Mouse (Mus musculus) v-Abl transformed pro-B cells (cell line): Measurements from ENCODE around the gene Ajap1.

ENCODE experiments used
- in situ Hi-C, 2 experiments: fragments of 400-800 bp; cut with MboI; formaldehyde crosslinking; loops; one replicate each; pipeline ENCODE4 v1.15.1; 2025; ENCODE audit not compliant: unreplicated experiment in 2 of 2

Gene Ajap1

GRCm38 (mm10) chr4:153360868-153361545 is 121.6 kb downstream of the Ajap1 start:
- in situ Hi-C loops = no loop called here

GRCm38 (mm10) chr4:153358243-153358550 is 124.4 kb downstream of the Ajap1 start:
- in situ Hi-C loops = no loop called here

GRCm38 (mm10) chr4:153357539-153358242 is 124.9 kb downstream of the Ajap1 start:
- in situ Hi-C loops = no loop called here

GRCm38 (mm10) chr4:153356236-153356635 is 126.4 kb downstream of the Ajap1 start:
- in situ Hi-C loops = no loop called here

- in situ Hi-C loops = no loop called here
Measured at GRCm38 (mm10) chr4:153344999-153345398, 137.6 kb downstream of the Ajap1 start.

DNA sequence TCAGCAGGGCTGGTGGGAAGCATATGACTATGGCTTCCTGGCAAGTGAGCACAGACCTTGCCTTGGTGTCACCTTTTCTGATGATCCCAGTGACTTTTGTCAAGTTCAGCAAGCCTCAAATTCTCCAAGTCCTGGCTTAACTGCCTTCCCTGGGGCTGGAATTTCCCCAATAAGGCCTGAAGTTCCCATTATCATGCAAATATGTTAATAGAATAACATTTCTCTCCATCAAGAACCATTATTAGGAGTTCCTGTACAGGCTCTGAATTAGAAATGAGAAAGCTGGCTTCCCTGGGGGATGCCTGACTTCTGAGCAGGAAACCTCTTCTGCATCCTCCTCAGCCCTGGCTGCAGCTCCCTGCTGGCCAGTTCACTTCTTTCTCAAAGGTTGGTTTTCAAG is 141.7 kb downstream of the Ajap1 start:
- in situ Hi-C loops = no loop called here

DNA sequence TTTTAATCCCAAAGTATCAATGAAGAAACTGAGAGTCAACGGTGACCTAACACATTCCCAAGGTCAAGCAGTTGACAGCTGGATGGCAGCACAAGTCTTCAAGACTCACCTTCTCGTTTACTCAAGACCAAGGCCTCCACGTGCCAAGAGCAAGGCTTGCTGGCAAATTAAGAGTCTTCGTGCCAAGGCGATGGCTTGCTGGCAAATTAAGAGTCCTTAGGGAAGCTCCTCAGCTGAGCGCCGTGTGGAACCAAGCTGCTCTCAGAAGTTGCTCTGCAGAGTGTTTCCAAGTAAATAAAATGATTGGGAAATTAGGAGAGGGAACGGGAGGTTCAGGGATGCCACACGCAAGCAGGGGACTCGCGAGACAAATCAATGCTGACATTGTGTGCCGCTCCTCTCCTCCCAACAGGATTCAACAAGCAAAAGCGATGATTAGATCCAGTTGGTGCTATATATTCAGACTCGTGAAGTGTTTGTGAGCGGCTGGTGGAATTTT is 147.3 kb downstream of the Ajap1 start:
- in situ Hi-C loops = no loop called here

GRCm38 (mm10) chr4:153327809-153328208 is 154.8 kb downstream of the Ajap1 start:
- in situ Hi-C loops = no loop called here
